Mouse (Mus musculus) G1E (cell line): ENCODE results near the gene Zfp12. TPM values are rescaled to one million over a fixed set of nuclear protein-coding genes. Genes with fewer than 3 reads are reported as not detected.

Experiments used
- ATAC-seq: 2 replicates; pipeline ENCODE4 v1.8.0; 2016; ENCODE audit warnings: mild to moderate bottlenecking; ENCODE audit not compliant: insufficient number of reproducible peaks, poor library complexity, low FRiP score, severe bottlenecking; ENCODE audit errors: extremely low read depth
- DNase-seq: peaks from one replicate; pipeline ENCODE4 v3.0.0; 2012; ENCODE audit warnings: low spot score
- H3K27me3 ChIP-seq: 2 replicates; pipeline ENCODE4 v1.6.1; 2012; ENCODE audit warnings: mild to moderate bottlenecking, low read length, inconsistent platforms; ENCODE audit not compliant: insufficient read depth
- H3K36me3 ChIP-seq: replicated peaks from 2 replicates; pipeline ENCODE3; 2012; ENCODE audit warnings: mild to moderate bottlenecking, inconsistent platforms
- H3K4me1 ChIP-seq: 2 replicates; pipeline ENCODE4 v1.6.1; 2012; ENCODE audit warnings: low read depth, low read length, inconsistent platforms, mixed read lengths; ENCODE audit not compliant: insufficient read depth
- H3K4me3 ChIP-seq: 2 replicates; pipeline ENCODE4 v1.5.1; 2012; ENCODE audit warnings: low read depth, mild to moderate bottlenecking, inconsistent platforms, low read length, moderate library complexity, mixed read lengths
- H3K9me3 ChIP-seq: replicated peaks from 2 replicates; pipeline ENCODE4 v1.6.1; 2012; ENCODE audit warnings: inconsistent platforms
- CTCF ChIP-seq: IDR thresholded peaks from 2 replicates; pipeline ENCODE4 v1.5.1; 2012; ENCODE audit warnings: low read depth, low read length, inconsistent platforms, mixed read lengths
- GATA1 ChIP-seq: IDR thresholded peaks from 2 replicates; pipeline ENCODE4 v1.6.1; 2012; ENCODE audit warnings: borderline replicate concordance, low read length, inconsistent platforms, mixed read lengths
- GATA2 ChIP-seq: IDR thresholded peaks from 2 replicates; pipeline ENCODE4 v1.6.1; 2012; ENCODE audit warnings: low read depth, low read length, inconsistent platforms, borderline replicate concordance
- POLR2AphosphoS5 ChIP-seq: IDR thresholded peaks from 2 replicates; pipeline ENCODE4 v1.6.1; 2012; ENCODE audit warnings: low read depth, low read length, inconsistent platforms; ENCODE audit not compliant: insufficient replicate concordance
- TAL1 ChIP-seq: conservative IDR thresholded peaks from 2 replicates; pipeline ENCODE4 v1.6.1; 2012; ENCODE audit warnings: low read depth, low read length, inconsistent platforms, mixed read lengths
- polyA plus RNA-seq: library from polyadenylated mRNA; stranded (reverse); fragments of >175 nt; gene quantifications from 2 replicates; pipeline ENCODE4 v1.2.3, GENCODE M21; 2012
- total RNA-seq, 2 experiments: library from RNA; stranded (forward) in 1 of 2; stranded (reverse) in 1 of 2; fragments of 200-1000 nt in 1 of 2; fragments of >200 nt in 1 of 2; fragmentation: Nextera tagmentation in 1 of 2; gene quantifications; 2 replicates each; pipeline ENCODE4 v1.2.3; 2014 to 2017

The Zfp12 gene
- total and polyA plus RNA-seq, 3 experiments = 4.2 to 22.3 (median 21.4) TPM

- Histone ChIP-seq H3K9me3 (peaks cover 49% of the 10 kb centered on the region), H3K4me1 (no peaks in the 10 kb centered on the region), H3K36me3 (peaks cover 93% of the 10 kb centered on the region), H3K27me3 (peaks cover 14% of the 10 kb centered on the region; the same call in 1 of the 2 replicates), H3K4me3 (no peak overlapping the region)
- ATAC-seq = no peak
- DNase-seq = no peak
- TF ChIP-seq GATA2 = no peak
- no peak for TF ChIP-seq POLR2AphosphoS5
- TF ChIP-seq GATA1 = no peak
- TF ChIP-seq CTCF = no peak
- TF ChIP-seq TAL1 = no peak
Observed at GRCm38 (mm10) chr5:143252039-143252438, 17.1 kb downstream of the Zfp12 start.

GRCm38 (mm10) chr5:143252791-143253185 lies 17.8 kb downstream of the Zfp12 start:
- TF ChIP-seq CTCF (no peak), GATA1 (no peak), GATA2 (no peak), TAL1 (no peak), POLR2AphosphoS5 (no peak)
- H3K36me3 ChIP-seq = peaks cover 93% of the 10 kb centered on the region

GRCm38 (mm10) chr5:143253186-143253880 lies 18.4 kb downstream of the Zfp12 start:
- peaks cover 49% of the 10 kb centered on the region for H3K9me3 ChIP-seq
- peaks cover 93% of the 10 kb centered on the region for H3K36me3 ChIP-seq
- ATAC-seq (no peak), DNase-seq (no peak)
- peak overlapping the region; percentile 52; the same call in 1 of the 2 replicates for H3K4me3 ChIP-seq
- H3K4me1 ChIP-seq = no peaks in the 10 kb centered on the region
- TF ChIP-seq GATA1 (no peak), TAL1 (no peak), CTCF (no peak), POLR2AphosphoS5 (no peak)
- H3K27me3 ChIP-seq = peaks cover 14% of the 10 kb centered on the region; the same call in 1 of the 2 replicates

More at GRCm38 (mm10) chr5:143252791-143253185, 17.8 kb downstream of the Zfp12 start:
- DNase-seq (no peak), ATAC-seq (no peak)
- peaks cover 49% of the 10 kb centered on the region for H3K9me3 ChIP-seq
- H3K27me3 ChIP-seq = peaks cover 14% of the 10 kb centered on the region; the same call in 1 of the 2 replicates
- H3K4me1 ChIP-seq = no peaks in the 10 kb centered on the region
- H3K4me3 ChIP-seq = peak overlapping the region; percentile 52; the same call in 1 of the 2 replicates

- peaks cover 2% of the 10 kb centered on the region; the same call in 1 of the 2 replicates for H3K4me1 ChIP-seq
- peaks cover 49% of the 10 kb centered on the region for H3K9me3 ChIP-seq
- peaks cover 14% of the 10 kb centered on the region; the same call in 1 of the 2 replicates for H3K27me3 ChIP-seq
- peaks cover 93% of the 10 kb centered on the region for H3K36me3 ChIP-seq
- TF ChIP-seq TAL1 = no peak
- no peak for TF ChIP-seq CTCF
- TF ChIP-seq GATA2 = no peak
- no peak for TF ChIP-seq POLR2AphosphoS5
- no peak for TF ChIP-seq GATA1
- ATAC-seq (no peak), DNase-seq (no peak)
- H3K4me3 ChIP-seq = peak overlapping the region; percentile 52; the same call in 1 of the 2 replicates
Observed at GRCm38 (mm10) chr5:143253881-143254486, 19.0 kb downstream of the Zfp12 start.

GRCm38 (mm10) chr5:143254487-143255130 lies 19.6 kb downstream of the Zfp12 start:
- peaks cover 14% of the 10 kb centered on the region; the same call in 1 of the 2 replicates for H3K27me3 ChIP-seq
- H3K36me3 ChIP-seq = peaks cover 93% of the 10 kb centered on the region
- peak overlapping the region; percentile 52; the same call in 1 of the 2 replicates for H3K4me3 ChIP-seq
- peaks cover 49% of the 10 kb centered on the region for H3K9me3 ChIP-seq
- DNase-seq (no peak), ATAC-seq (no peak)
- peaks cover 3% of the 10 kb centered on the region; the same call in 1 of the 2 replicates for H3K4me1 ChIP-seq
- TF ChIP-seq GATA2 (no peak), TAL1 (no peak), CTCF (no peak), POLR2AphosphoS5 (no peak), GATA1 (no peak)

- H3K4me1 ChIP-seq = peaks cover 3% of the 10 kb centered on the region; the same call in 1 of the 2 replicates
- peaks cover 94% of the 10 kb centered on the region for H3K36me3 ChIP-seq
- ATAC-seq (no peak), DNase-seq (no peak)
- H3K27me3 ChIP-seq = peaks cover 14% of the 10 kb centered on the region; the same call in 1 of the 2 replicates
- no peak for TF ChIP-seq CTCF
- no peak for TF ChIP-seq GATA1
- TF ChIP-seq GATA2 = no peak
- no peak for TF ChIP-seq POLR2AphosphoS5
- no peak for TF ChIP-seq TAL1
- peak overlapping the region; percentile 52; the same call in 1 of the 2 replicates for H3K4me3 ChIP-seq
- H3K9me3 ChIP-seq = peaks cover 49% of the 10 kb centered on the region
Observed at GRCm38 (mm10) chr5:143255131-143255519, 20.2 kb downstream of the Zfp12 start.
